Mouse (Mus musculus) kidney, adult 10 weeks (tissue): Measurements from ENCODE around the gene Adra1b. TPM values are rescaled to one million over a fixed set of nuclear protein-coding genes. Genes with fewer than 3 reads are reported as not detected.

Experiments used
- polyA plus RNA-seq: library from polyadenylated mRNA; stranded (reverse); fragments of 350-450 nt; fragmentation: Illumina TruSeq; extraction: RNeasy Lipid Tissue Mini Kit (QIAGEN cat#74804); gene quantifications from one replicate; pipeline ENCODE4 v1.2.3, GENCODE M21; 2014; ENCODE audit warnings: low read depth, low replicate concordance

Adra1b gene
- polyA plus RNA-seq = 0.44 TPM

GRCm38 (mm10) chr11:43901051-43901654 is at the start of gene Adra1b:
Gene Adra1b, minus strand, starts transcription at chr11:43901210.

DNA sequence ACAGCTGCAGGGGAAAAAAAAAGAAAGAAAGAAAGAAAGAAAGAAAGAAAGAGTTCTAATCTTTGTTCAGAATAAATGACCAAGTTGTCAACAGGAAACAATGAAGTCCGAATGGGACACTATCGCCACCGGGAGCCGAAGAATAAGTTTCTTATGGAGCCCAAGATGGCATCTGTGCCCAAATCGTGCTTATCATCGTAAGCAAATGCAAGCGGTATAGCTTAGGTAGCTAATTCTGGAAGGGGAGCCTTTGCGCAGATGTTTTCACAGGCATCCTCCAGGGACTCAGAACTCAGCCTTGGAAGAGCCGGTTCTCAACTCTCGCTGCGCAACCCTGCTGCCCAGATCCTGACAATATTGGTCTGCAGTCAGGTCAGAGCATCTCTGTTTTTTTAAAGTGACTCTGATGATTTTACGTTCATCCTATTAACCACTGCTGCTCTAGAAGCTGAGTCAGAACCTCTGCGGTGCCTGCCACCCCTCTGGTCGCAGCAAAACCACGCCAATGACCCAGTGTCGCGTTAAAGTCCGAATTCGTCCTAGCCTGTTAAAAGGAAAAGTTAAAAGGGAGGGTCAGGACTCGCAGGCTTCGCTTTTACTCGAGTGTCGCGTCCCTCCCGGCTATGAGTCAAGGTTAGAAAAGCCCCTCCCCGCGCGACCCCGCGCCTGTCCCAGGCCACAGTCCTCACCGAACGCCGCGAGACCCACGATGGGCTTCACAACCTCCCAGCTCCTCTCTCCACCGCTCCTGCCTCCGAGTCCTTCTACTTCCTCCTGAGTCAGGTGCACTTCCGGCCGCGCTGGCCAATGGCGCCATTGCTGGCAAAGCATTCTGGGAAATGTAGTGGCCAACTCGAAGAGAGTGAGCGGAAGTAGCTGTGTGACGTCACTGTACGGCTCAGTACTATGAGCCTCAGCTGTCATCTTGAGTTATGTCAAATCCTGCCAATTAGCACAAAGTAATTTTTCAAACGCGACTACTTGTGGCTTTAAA is 153.5 kb downstream of the Adra1b start, which contains the start of gene Ttc1:
Gene Ttc1, minus strand, starts transcription at position 776 of the 994 bp plus-strand sequence.

Other genes starting within 250 kb of the Adra1b start
- 26.8 TPM for gene Pwwp2a, start 219.2 kb downstream of the Adra1b start, polyA plus RNA-seq
- gene Ttc1, start 153.2 kb downstream of the Adra1b start, polyA plus RNA-seq = 66.4 TPM